Mouse (Mus musculus) cerebellum, adult 11 months (tissue): ENCODE data around the gene Cyp2d26.

ENCODE experiments used
- DNase-seq: peaks from one replicate; pipeline ENCODE4 v3.0.0; 2022

Cyp2d26 gene

DNA sequence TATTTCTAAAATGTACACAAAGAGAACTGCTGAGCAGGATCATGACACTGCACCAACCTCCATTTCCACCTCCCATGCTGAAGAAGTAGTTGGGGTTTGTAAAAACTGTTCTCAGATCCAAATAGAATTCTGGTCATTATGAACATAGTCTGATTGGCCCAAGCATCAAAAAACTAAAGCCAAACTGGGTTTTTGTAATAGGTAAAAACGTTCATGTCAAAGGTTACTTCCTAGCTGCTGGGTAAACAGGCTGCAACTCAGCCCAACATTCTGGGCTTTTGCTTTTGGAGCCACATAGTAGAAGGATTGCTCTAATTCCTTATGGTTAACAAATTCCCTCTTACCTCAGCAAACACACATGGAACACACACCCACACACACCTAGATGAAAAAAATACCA is 46.0 kb downstream of the Cyp2d26 start:
- no peak for DNase-seq

DNA sequence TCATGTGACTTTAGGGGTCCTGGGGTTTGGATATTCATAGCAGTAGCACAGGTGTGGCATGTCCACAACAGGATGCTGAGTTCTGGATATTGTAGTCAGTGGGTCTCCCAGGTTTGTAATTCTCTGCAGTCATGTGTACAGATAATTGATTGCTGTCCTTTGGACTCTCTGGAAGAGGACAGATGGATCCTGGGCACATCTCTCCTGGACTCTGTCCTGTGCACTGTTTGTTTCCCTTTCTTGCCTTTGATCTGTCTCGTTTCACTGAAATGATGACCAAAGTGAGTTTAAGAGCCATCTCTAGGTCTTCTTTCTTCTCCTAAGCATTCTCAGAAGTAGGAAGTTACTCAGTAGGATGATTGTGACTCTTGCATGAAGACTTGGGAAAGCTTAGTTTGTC is 46.6 kb downstream of the Cyp2d26 start:
- no peak for DNase-seq
